Mouse (Mus musculus) stomach, postnatal 0 days (tissue): ENCODE data around the gene D130052B06Rik. TPM values are rescaled to one million over a fixed set of nuclear protein-coding genes. Genes with fewer than 3 reads are reported as not detected.

Source experiments
- ATAC-seq: fragments of 200-750 bp; cut with Nextera tagmentation; 2 replicates; pipeline ENCODE4 v1.8.0; 2017; ENCODE audit not compliant: low FRiP score, low TSS enrichment
- DNase-seq: peaks from one replicate; pipeline ENCODE4 v3.0.0-alpha.2; 2016; ENCODE audit warnings: low spot score
- H3K27ac ChIP-seq: fragments of 300-500 bp; sonication (generic); replicated peaks from 2 replicates; pipeline ENCODE4 v1.5.1; 2014; ENCODE audit warnings: mild to moderate bottlenecking, control low read depth
- H3K27me3 ChIP-seq: fragments of 300-500 bp; sonication (generic); 2 replicates; pipeline ENCODE4 v1.6.1; 2014; ENCODE audit warnings: low read length; ENCODE audit not compliant: control insufficient read depth, insufficient read depth
- H3K36me3 ChIP-seq: fragments of 300-500 bp; sonication (generic); 2 replicates; pipeline ENCODE4 v1.6.1; 2014; ENCODE audit warnings: low read length, mixed read lengths; ENCODE audit not compliant: control insufficient read depth, insufficient read depth
- H3K4me1 ChIP-seq: fragments of 300-500 bp; sonication (generic); replicated peaks from 2 replicates; pipeline ENCODE4 v1.6.1; 2014; ENCODE audit warnings: antibody characterized with exemption; ENCODE audit not compliant: control insufficient read depth, insufficient read depth
- H3K4me2 ChIP-seq: fragments of 300-500 bp; sonication (generic); replicated peaks from 2 replicates; pipeline ENCODE4 v1.6.1; 2014; ENCODE audit warnings: low read depth, mild to moderate bottlenecking, control low read depth, moderate library complexity
- H3K4me3 ChIP-seq: fragments of 300-500 bp; sonication (generic); 2 replicates; pipeline ENCODE4 v1.5.1; 2014; ENCODE audit warnings: low read depth, low read length, control low read depth
- H3K9ac ChIP-seq: fragments of 300-500 bp; sonication (generic); 2 replicates; pipeline ENCODE4 v1.6.1; 2014; ENCODE audit warnings: mild to moderate bottlenecking, low read length, control low read depth, mixed read lengths
- H3K9me3 ChIP-seq: fragments of 300-500 bp; sonication (generic); 2 replicates; pipeline ENCODE4 v1.6.1; 2016; ENCODE audit warnings: low read length; ENCODE audit not compliant: control insufficient read depth
- CTCF ChIP-seq: IDR thresholded peaks from 2 replicates; pipeline ENCODE4 v1.5.1; 2016; ENCODE audit warnings: antibody characterized with exemption, low read depth, mild to moderate bottlenecking, moderate library complexity
- EP300 ChIP-seq: optimal IDR thresholded peaks from 2 replicates; pipeline ENCODE3; 2016; ENCODE audit warnings: antibody characterized with exemption
- WGBS: fragments of 180-500 bp; shearing (Covaris S2); extraction: QIAGEN DNeasy Blood & Tissue Kit; methylation state at CpG from one replicate; pipeline ENCODE4 v1.1.7; 2014; 5-methylcytosine and 5-hydroxymethylcytosine counted together
- polyA plus RNA-seq: library from polyadenylated mRNA; unstranded; fragments of >200 nt; fragmentation: Nextera tagmentation; extraction: Ambion mirVana; gene quantifications from 2 replicates; pipeline ENCODE4 v1.2.1, GENCODE M21; 2015

Gene D130052B06Rik
- polyA plus RNA-seq, 1 experiment from 2014 or later: not detected

GRCm38 (mm10) chr11:33578859-33579258 is 20.2 kb upstream of the D130052B06Rik start, which contains the start of gene Gabrp:
Gene Gabrp, minus strand, starts transcription at chr11:33578959.
- DNase-seq: no peak

DNA sequence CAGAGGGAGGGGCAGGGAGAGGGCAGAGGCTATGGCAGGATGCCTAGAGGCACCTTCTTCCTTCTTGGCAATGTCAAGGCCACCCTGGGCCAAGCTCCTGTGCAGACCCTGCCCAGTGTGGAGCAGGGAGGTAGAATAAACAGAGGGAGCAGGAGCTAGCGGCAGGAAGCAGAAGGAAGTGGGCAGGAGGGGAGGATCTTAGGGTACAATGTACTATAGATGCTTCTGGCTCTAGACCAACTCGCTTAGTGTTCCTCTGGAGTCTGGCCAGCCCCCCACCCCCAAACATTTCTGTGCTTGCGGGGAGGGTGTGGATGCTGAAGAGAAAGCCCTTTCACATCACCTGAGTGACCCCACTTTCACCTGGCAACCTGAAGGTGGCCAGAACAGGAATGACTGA is 19.5 kb upstream of the D130052B06Rik start:
- ATAC-seq (no peak), DNase-seq (no peak)
- H3K4me2 ChIP-seq: no peak overlapping the region

More at GRCm38 (mm10) chr11:33578859-33579258, 20.2 kb upstream of the D130052B06Rik start, which contains the start of gene Gabrp:
- WGBS: 58% methylated on average over 6 of the region's 6 CpGs
- no peak for ATAC-seq
- Histone ChIP-seq H3K9me3 (no peaks in the 10 kb centered on the region), H3K9ac (no peak within 1 kb of the TSS), H3K4me1 (no peaks in the 10 kb centered on the region), H3K27ac (no peak within 1 kb of the TSS), H3K27me3 (no peaks in the 10 kb centered on the region), H3K4me2 (no peak within 1 kb of the TSS), H3K4me3 (no peak within 1 kb of the TSS), H3K36me3 (no peaks in the 10 kb centered on the region)
- TF ChIP-seq EP300 (no peak), CTCF (no peak)

DNA sequence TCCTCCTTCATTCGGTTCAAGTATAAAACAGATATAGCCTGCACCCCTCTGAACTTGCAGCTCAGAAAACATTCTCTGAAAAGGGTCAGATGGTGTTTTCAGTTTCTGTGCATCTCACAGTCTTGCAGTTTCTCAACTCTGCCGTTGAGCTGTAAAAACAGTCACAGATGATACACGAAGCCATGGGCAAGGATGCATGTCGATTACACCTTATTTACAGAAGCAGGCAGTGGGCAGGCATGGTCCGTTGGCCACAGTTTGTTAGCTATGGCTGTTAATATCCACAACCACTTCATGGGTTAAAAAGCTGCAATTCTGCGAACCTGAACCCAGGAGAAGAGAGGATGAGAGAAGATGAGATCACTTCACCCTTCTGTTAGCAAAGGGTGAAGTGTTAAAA is 12.5 kb upstream of the D130052B06Rik start:
- no peaks in the 10 kb centered on the region for H3K9me3 ChIP-seq
- no peak overlapping the region for H3K4me2 ChIP-seq
- H3K27me3 ChIP-seq: no peaks in the 10 kb centered on the region
- H3K4me1 ChIP-seq: no peaks in the 10 kb centered on the region
- WGBS: 79% methylated on average over 6 of the region's 6 CpGs
- ATAC-seq: no peak
- H3K27ac ChIP-seq: no peak overlapping the region
- H3K4me3 ChIP-seq: no peak overlapping the region
- TF ChIP-seq EP300 (no peak), CTCF (no peak)
- DNase-seq: no peak
- no peak overlapping the region for H3K9ac ChIP-seq
- H3K36me3 ChIP-seq: no peaks in the 10 kb centered on the region

More for the DNA sequence above, 19.5 kb upstream of the D130052B06Rik start:
- H3K9ac ChIP-seq: no peak overlapping the region
- no peak overlapping the region for H3K27ac ChIP-seq
- TF ChIP-seq EP300 (no peak), CTCF (no peak)
- no peaks in the 10 kb centered on the region for H3K9me3 ChIP-seq
- no peaks in the 10 kb centered on the region for H3K27me3 ChIP-seq
- no peaks in the 10 kb centered on the region for H3K36me3 ChIP-seq
- no peaks in the 10 kb centered on the region for H3K4me1 ChIP-seq
- 39% methylated on average over 3 of the region's 3 CpGs for WGBS
- H3K4me3 ChIP-seq: no peak overlapping the region

GRCm38 (mm10) chr11:33590771-33591170 is 8.3 kb upstream of the D130052B06Rik start:
- WGBS: 81% methylated on average over 3 of the region's 3 CpGs
- Histone ChIP-seq H3K36me3 (no peaks in the 10 kb centered on the region), H3K9ac (no peak overlapping the region), H3K4me2 (no peak overlapping the region), H3K4me3 (no peak overlapping the region), H3K27me3 (no peaks in the 10 kb centered on the region), H3K27ac (no peak overlapping the region), H3K9me3 (no peaks in the 10 kb centered on the region), H3K4me1 (no peaks in the 10 kb centered on the region)
- no peak for ATAC-seq
- no peak for DNase-seq
- no peak for TF ChIP-seq EP300
- TF ChIP-seq CTCF: no peak

DNA sequence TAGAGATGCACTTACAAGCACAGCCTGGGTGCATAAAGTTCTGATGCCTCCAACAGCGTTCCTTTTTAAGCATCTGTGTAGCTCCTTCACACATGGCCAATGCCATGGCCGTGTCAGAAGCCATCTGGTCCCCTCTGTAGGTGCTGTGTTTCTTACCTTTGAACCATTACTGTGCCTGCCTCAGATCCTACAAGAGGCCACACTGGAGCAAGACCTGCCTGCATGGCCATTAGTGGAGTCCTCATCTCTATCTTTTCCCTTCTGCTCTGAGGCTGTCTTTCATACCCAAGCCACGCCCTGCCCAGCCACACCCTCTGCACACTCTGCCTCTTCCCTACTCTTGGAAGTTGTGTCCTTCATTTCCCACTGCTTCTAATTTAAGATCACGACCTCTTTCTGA is 6.3 kb upstream of the D130052B06Rik start:
- TF ChIP-seq EP300: no peak
- TF ChIP-seq CTCF: no peak
- Histone ChIP-seq H3K9me3 (no peaks in the 10 kb centered on the region), H3K4me2 (no peak overlapping the region), H3K27ac (no peak overlapping the region), H3K27me3 (no peaks in the 10 kb centered on the region), H3K36me3 (no peaks in the 10 kb centered on the region), H3K9ac (no peak overlapping the region), H3K4me3 (no peak overlapping the region), H3K4me1 (no peaks in the 10 kb centered on the region)
- ATAC-seq: no peak
- DNase-seq: no peak
- WGBS: 77% methylated on average over 4 of the region's 4 CpGs

GRCm38 (mm10) chr11:33596655-33597054 is 2.4 kb upstream of the D130052B06Rik start:
- 80% methylated on average over 4 of the region's 4 CpGs for WGBS
- Histone ChIP-seq H3K4me2 (no peak overlapping the region), H3K27ac (no peak overlapping the region), H3K9ac (no peak overlapping the region), H3K9me3 (no peaks in the 10 kb centered on the region), H3K4me3 (no peak overlapping the region), H3K36me3 (no peaks in the 10 kb centered on the region), H3K4me1 (no peaks in the 10 kb centered on the region), H3K27me3 (no peaks in the 10 kb centered on the region)
- TF ChIP-seq CTCF (no peak), EP300 (no peak)
- ATAC-seq: no peak
- no peak for DNase-seq
